Mouse (Mus musculus): ENCODE results near the gene Plekha8.

GRCm38 (mm10) chr6:54680891-54681745 lies 86.2 kb downstream of the Plekha8 start, which contains the start of gene Mturn:
- no peak for TF ChIP-seq CTCF (IDR thresholded peaks at IDR 0.05; ENCODE audit: low read depth)
- TF ChIP-seq EP300 (IDR thresholded peaks at IDR 0.05; ENCODE audit: low read depth) = no peak

Measured in liver, embryonic 14.5 days (tissue).